Mouse (Mus musculus) stomach, postnatal 0 days (tissue): Measurements from ENCODE around the gene Stk16.

Experiments
- CTCF ChIP-seq: IDR thresholded peaks from 2 replicates; pipeline ENCODE4 v1.5.1; 2016; ENCODE audit warnings: antibody characterized with exemption, low read depth, mild to moderate bottlenecking, moderate library complexity
- EP300 ChIP-seq: optimal IDR thresholded peaks from 2 replicates; pipeline ENCODE3; 2016; ENCODE audit warnings: antibody characterized with exemption

DNA sequence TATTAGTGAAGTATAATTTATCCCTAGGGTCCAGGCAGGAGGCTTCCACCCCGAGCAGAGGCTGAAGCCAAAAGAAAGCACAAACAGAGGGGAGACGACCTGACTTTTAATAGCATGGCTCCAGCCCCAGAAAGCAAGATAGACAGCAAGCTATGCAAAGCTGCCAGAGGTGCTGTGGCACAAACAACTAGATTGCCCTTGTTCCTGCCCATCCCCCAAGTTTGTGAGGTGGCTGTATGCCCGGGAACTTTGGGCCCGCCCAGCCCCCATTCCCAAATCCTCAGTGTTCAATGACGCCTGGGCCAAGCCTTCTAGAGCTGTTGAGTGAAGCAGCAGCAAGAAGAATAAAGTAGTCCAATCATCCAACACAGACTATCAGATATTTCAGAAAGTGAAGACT, 4.2 kb downstream of the Stk16 start:
- TF ChIP-seq CTCF (no peak), EP300 (peak; percentile 30)
